Mouse (Mus musculus) heart, postnatal 0 days (tissue): ENCODE measurements around the gene Adgrg3. TPM values are rescaled to one million over a fixed set of nuclear protein-coding genes. Genes with fewer than 3 reads are reported as not detected.

Source experiments
- ATAC-seq: fragments of 200-750 bp; cut with Nextera tagmentation; 2 replicates; pipeline ENCODE4 v1.8.0; 2017; ENCODE audit warnings: low read depth, moderate number of reproducible peaks, moderate library complexity; ENCODE audit not compliant: insufficient read depth
- DNase-seq: peaks from one replicate; pipeline ENCODE4 v3.0.0-alpha.2; 2016; ENCODE audit warnings: low spot score
- H3K27ac ChIP-seq: fragments of 300-500 bp; sonication (generic); 2 replicates; pipeline ENCODE4 v1.5.1; 2014; ENCODE audit warnings: low read depth, mild to moderate bottlenecking
- H3K27me3 ChIP-seq: fragments of 300-500 bp; sonication (generic); 2 replicates; pipeline ENCODE4 v1.6.1; 2014; ENCODE audit warnings: low read length, mixed read lengths; ENCODE audit not compliant: control insufficient read depth, insufficient read depth
- H3K36me3 ChIP-seq: fragments of 300-500 bp; sonication (generic); replicated peaks from 2 replicates; pipeline ENCODE4 v1.6.1; 2014; ENCODE audit warnings: low read length, mixed read lengths; ENCODE audit not compliant: control insufficient read depth, insufficient read depth
- H3K4me1 ChIP-seq: fragments of 300-500 bp; sonication (generic); 2 replicates; pipeline ENCODE4 v1.6.1; 2014; ENCODE audit warnings: antibody characterized with exemption; ENCODE audit not compliant: control insufficient read depth, insufficient read depth
- H3K4me2 ChIP-seq: fragments of 300-500 bp; sonication (generic); 2 replicates; pipeline ENCODE4 v1.6.1; 2014; ENCODE audit warnings: low read depth, mild to moderate bottlenecking, low read length, moderate library complexity
- H3K4me3 ChIP-seq: fragments of 300-500 bp; sonication (generic); 2 replicates; pipeline ENCODE4 v1.5.1; 2014; ENCODE audit warnings: low read depth, low read length
- H3K9ac ChIP-seq: fragments of 300-500 bp; sonication (generic); replicated peaks from 2 replicates; pipeline ENCODE4 v1.6.1; 2014; ENCODE audit warnings: low read depth, low read length, mixed read lengths
- H3K9me3 ChIP-seq: fragments of 300-500 bp; sonication (generic); replicated peaks from 2 replicates; pipeline ENCODE4 v1.6.1; 2016; ENCODE audit warnings: low read length; ENCODE audit not compliant: control insufficient read depth
- CTCF ChIP-seq: IDR thresholded peaks from 2 replicates; pipeline ENCODE4 v1.5.1; 2016; ENCODE audit warnings: antibody characterized with exemption, control low read depth, low read depth
- EP300 ChIP-seq: IDR thresholded peaks from 2 replicates; pipeline ENCODE4 v1.6.1; 2016; ENCODE audit warnings: antibody characterized with exemption, low read depth
- WGBS: fragments of 180-500 bp; shearing (Covaris S2); extraction: QIAGEN DNeasy Blood & Tissue Kit; methylation state at CpG from one replicate; pipeline ENCODE4 v1.1.7; 2014; 5-methylcytosine and 5-hydroxymethylcytosine counted together
- polyA plus RNA-seq: library from polyadenylated mRNA; unstranded; fragments of >200 nt; fragmentation: Nextera tagmentation; extraction: Ambion mirVana; gene quantifications from 2 replicates; pipeline ENCODE4 v1.2.1, GENCODE M21; 2015
- total RNA-seq: library from RNA; depleted of rRNA; stranded (reverse); fragments of >200 nt; gene quantifications from 2 replicates; pipeline ENCODE4 v1.2.3, GENCODE M21; 2014; ENCODE audit warnings: low replicate concordance; rRNA removed

Adgrg3 gene
- total and polyA plus RNA-seq, 2 experiments from 2014 or later: 2.7 to 4.4 TPM

DNA sequence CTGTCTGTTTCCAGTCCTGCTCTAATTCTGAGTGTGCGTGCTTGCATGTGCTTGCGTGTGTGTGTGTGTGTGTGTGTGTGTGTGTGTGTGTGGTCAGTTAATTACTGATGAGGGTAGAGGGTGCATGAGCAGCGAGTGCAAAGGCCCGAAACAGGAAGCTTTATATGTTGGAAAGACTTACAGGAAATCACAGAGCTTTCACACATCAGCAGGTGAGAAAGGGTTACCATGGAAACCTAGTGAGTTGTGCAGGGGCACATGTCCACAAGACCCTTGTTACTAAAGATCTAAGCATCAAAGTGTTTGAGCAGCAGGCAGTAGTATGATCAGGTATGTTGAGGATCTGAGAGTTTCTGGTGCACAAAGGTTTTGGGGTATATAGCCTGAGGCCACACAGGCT is 66.8 kb downstream of the Adgrg3 start:
- Histone ChIP-seq H3K9me3 (no peaks in the 10 kb centered on the region), H3K36me3 (peaks cover 28% of the 10 kb centered on the region), H3K4me3 (no peak overlapping the region), H3K27ac (no peak overlapping the region), H3K9ac (no peak overlapping the region), H3K27me3 (no peaks in the 10 kb centered on the region), H3K4me2 (no peak overlapping the region), H3K4me1 (peaks cover 6% of the 10 kb centered on the region; the same call in 1 of the 2 replicates)
- WGBS: 90% methylated on average over 4 of the region's 4 CpGs
- DNase-seq (no peak), ATAC-seq (no peak)
- no peak for TF ChIP-seq CTCF
- no peak for TF ChIP-seq EP300

DNA sequence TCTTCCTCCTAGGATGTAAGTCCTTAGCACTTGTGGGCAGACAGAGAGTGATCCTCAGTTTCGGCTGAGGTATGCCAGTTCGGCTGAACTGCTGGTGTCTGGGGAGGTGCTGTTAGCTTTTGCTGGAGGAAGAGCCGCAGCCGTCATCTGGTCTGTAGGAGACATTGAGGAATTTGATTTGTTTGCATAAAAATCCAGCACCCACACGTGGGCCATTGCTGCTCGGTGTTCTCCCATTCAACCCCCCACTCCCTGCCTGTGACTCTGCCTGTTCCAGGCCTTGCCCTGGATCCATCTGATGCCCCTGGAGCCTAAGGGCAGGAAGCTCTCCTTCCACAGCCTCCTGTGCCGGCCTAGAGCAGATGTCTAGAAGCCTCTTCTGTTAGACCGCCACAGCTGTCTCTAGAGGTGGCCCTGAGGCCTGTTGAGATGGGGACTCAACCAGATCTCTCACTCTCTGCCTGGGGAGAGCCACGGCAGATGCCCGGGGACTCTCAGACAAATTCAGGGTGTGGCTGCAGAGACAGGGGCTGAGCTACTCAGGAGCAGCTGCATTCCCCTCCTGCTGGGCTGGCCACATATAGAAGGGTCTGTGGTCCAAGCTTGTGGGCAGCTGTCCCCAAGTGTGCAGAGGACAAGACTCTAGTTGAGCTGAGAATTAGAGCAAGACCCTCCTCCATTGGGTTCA is 67.4 kb downstream of the Adgrg3 start:
- Histone ChIP-seq H3K9me3 (no peaks in the 10 kb centered on the region), H3K9ac (no peak overlapping the region), H3K4me2 (no peak overlapping the region), H3K27me3 (no peaks in the 10 kb centered on the region), H3K4me3 (no peak overlapping the region), H3K27ac (no peak overlapping the region), H3K36me3 (peaks cover 28% of the 10 kb centered on the region), H3K4me1 (peaks cover 6% of the 10 kb centered on the region; the same call in 1 of the 2 replicates)
- no peak for DNase-seq
- no peak for ATAC-seq
- no peak for TF ChIP-seq EP300
- no peak for TF ChIP-seq CTCF
- 77% methylated on average over 10 of the region's 10 CpGs for WGBS

DNA sequence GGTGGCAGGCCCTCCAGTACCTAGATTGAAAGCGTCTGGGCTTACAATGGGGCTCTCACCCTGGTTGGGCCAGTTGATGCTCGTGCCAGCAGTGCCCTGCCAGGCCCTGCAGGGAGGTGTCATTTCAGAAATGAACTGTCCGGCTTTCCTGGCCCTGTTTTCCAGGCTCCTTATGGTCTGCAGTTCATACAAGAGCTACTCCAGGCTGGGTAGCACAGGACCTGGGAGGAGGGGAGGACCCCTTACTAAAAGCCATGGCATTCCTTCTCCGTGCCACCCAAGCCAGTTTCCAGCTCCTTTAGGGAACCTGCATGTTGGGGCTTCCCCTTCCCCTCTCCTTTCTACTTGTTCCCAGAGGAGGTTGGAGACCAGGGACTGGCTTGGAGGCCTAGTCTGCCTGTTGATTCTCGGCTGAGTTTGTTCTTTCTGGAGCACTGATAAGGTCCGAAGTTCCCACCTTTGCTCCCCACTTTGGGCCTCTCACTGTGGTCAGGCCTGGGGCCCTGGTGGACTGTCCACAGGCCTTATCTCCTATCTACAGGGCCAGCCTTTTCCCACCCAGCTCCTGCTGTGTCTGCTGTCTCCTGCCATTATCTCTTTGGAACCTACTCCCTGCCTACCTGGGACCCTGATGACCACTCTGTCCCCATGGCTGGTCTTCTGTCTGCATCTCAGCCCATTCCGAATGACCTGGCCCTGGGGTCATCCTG is 68.1 kb downstream of the Adgrg3 start:
- H3K9me3 ChIP-seq: no peaks in the 10 kb centered on the region
- TF ChIP-seq CTCF (no peak), EP300 (no peak)
- H3K27ac ChIP-seq: no peak overlapping the region
- ATAC-seq: no peak
- peaks cover 6% of the 10 kb centered on the region; the same call in 1 of the 2 replicates for H3K4me1 ChIP-seq
- no peaks in the 10 kb centered on the region for H3K27me3 ChIP-seq
- no peak for DNase-seq
- peaks cover 31% of the 10 kb centered on the region for H3K36me3 ChIP-seq
- H3K9ac ChIP-seq: no peak overlapping the region
- no peak overlapping the region for H3K4me3 ChIP-seq
- 63% methylated on average over 7 of the region's 7 CpGs for WGBS
- no peak overlapping the region for H3K4me2 ChIP-seq

DNA sequence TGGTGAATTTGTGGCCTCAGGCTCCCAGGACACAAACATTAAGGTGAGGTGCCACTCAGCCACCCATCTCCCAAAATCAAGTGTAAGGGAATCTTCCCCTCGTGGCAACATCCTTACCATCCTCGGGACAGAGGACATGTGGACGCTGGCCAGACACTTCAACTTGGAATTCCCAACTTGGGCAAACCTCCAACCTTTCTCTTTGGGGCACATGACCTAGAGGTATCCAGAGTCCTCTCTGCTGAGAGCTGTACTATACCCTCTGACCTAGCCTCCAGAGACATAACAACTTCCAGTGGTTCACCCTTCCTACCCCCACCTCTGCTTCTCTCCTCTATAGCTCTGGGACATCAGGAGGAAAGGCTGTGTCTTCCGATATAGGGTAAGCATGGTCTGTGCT is 76.1 kb downstream of the Adgrg3 start:
- H3K36me3 ChIP-seq: peaks cover 53% of the 10 kb centered on the region
- peaks cover 11% of the 10 kb centered on the region for H3K4me1 ChIP-seq
- no peaks in the 10 kb centered on the region for H3K27me3 ChIP-seq
- no peak overlapping the region for H3K9ac ChIP-seq
- no peak for DNase-seq
- TF ChIP-seq CTCF (no peak), EP300 (no peak)
- ATAC-seq: peak; percentile 62
- H3K27ac ChIP-seq: peak overlapping the region; percentile 30; the same call in 1 of the 2 replicates
- no peak overlapping the region for H3K4me3 ChIP-seq
- H3K9me3 ChIP-seq: no peaks in the 10 kb centered on the region
- H3K4me2 ChIP-seq: no peak overlapping the region
- WGBS: 38% methylated on average over 4 of the region's 4 CpGs

Other genes with a start within 250 kb of the Adgrg3 start
- 2.3 and 6.2 TPM in 2 replicates for gene Cx3cl1, start 245.7 kb upstream of the Adgrg3 start, total RNA-seq
- 3.3 and 4.1 TPM in 2 replicates for gene Cx3cl1, start 245.7 kb upstream of the Adgrg3 start, polyA plus RNA-seq
- gene Ccl17, start 207.2 kb upstream of the Adgrg3 start, total RNA-seq: not detected in 2 replicates
- gene Ccl17, start 207.2 kb upstream of the Adgrg3 start, polyA plus RNA-seq: 0.25 TPM in 1 of 2 replicates, not detected in the other
- gene Coq9, start 179.4 kb upstream of the Adgrg3 start, total RNA-seq: 620 and 677 TPM in 2 replicates
- gene Coq9, start 179.4 kb upstream of the Adgrg3 start, polyA plus RNA-seq: 290 and 300 TPM in 2 replicates
- 41.6 and 80.6 TPM in 2 replicates for gene Ciapin1, start 179.3 kb upstream of the Adgrg3 start, total RNA-seq
- gene Ciapin1, start 179.3 kb upstream of the Adgrg3 start, polyA plus RNA-seq: 84.0 and 92.2 TPM in 2 replicates
- 96.3 and 112 TPM in 2 replicates for gene Polr2c, start 160.2 kb upstream of the Adgrg3 start, total RNA-seq
- 117 and 121 TPM in 2 replicates for gene Polr2c, start 160.2 kb upstream of the Adgrg3 start, polyA plus RNA-seq
- 43.4 and 59.1 TPM in 2 replicates for gene Dok4, start 141.4 kb upstream of the Adgrg3 start, total RNA-seq
- gene Dok4, start 141.4 kb upstream of the Adgrg3 start, polyA plus RNA-seq: 27.7 and 28.7 TPM in 2 replicates
- 12.4 and 24.7 TPM in 2 replicates for gene Ccdc102a, start 99.6 kb upstream of the Adgrg3 start, total RNA-seq
- gene Ccdc102a, start 99.6 kb upstream of the Adgrg3 start, polyA plus RNA-seq: 10.1 and 10.6 TPM in 2 replicates
- gene Adgrg5, start 94.0 kb upstream of the Adgrg3 start, total RNA-seq: 0.12 TPM in 1 of 2 replicates, not detected in the other
- 0.08 and 0.15 TPM in 2 replicates for gene Adgrg5, start 94.0 kb upstream of the Adgrg3 start, polyA plus RNA-seq
- 8.0 and 19.2 TPM in 2 replicates for gene Adgrg1, start 42.9 kb upstream of the Adgrg3 start, total RNA-seq
- 5.6 and 6.6 TPM in 2 replicates for gene Adgrg1, start 42.9 kb upstream of the Adgrg3 start, polyA plus RNA-seq
- gene Drc7, start 37.4 kb downstream of the Adgrg3 start, total RNA-seq: not detected in 2 replicates
- gene Drc7, start 37.4 kb downstream of the Adgrg3 start, polyA plus RNA-seq: 0.12 TPM in 1 of 2 replicates, not detected in the other
- 10.7 and 20.5 TPM in 2 replicates for gene Katnb1, start 63.5 kb downstream of the Adgrg3 start, total RNA-seq
- 8.2 and 10.2 TPM in 2 replicates for gene Katnb1, start 63.5 kb downstream of the Adgrg3 start, polyA plus RNA-seq
- gene Kifc3, start 185.1 kb downstream of the Adgrg3 start, total RNA-seq: 43.1 and 59.0 TPM in 2 replicates
- gene Kifc3, start 185.1 kb downstream of the Adgrg3 start, polyA plus RNA-seq: 20.6 and 21.0 TPM in 2 replicates